Mouse (Mus musculus) megakaryocyte, embryonic 14.5 days (primary cell): ENCODE data around the gene 6030498E09Rik. TPM values are rescaled to one million over a fixed set of nuclear protein-coding genes. Genes with fewer than 3 reads are reported as not detected.

Experiments used
- H3K27me3 ChIP-seq: replicated peaks from 2 replicates; pipeline ENCODE3; 2012; ENCODE audit warnings: inconsistent platforms
- H3K36me3 ChIP-seq: replicated peaks from 2 replicates; pipeline ENCODE3; 2012; ENCODE audit warnings: low read length, inconsistent platforms, mixed read lengths
- H3K4me1 ChIP-seq: 2 replicates; pipeline ENCODE4 v1.6.1; 2012; ENCODE audit warnings: inconsistent platforms
- H3K4me3 ChIP-seq: replicated peaks from 2 replicates; pipeline ENCODE3; 2012; ENCODE audit warnings: moderate library complexity, mild to moderate bottlenecking, inconsistent platforms
- H3K9me3 ChIP-seq: 2 replicates; pipeline ENCODE4 v1.6.1; 2012; ENCODE audit warnings: inconsistent platforms
- FLI1 ChIP-seq: IDR thresholded peaks from 2 replicates; pipeline ENCODE4 v1.6.1; 2012; ENCODE audit warnings: low read length, inconsistent platforms, mixed read lengths
- GATA1 ChIP-seq: IDR thresholded peaks from 3 replicates; pipeline ENCODE4 v1.6.1; 2012; ENCODE audit warnings: mixed read lengths, low read length, inconsistent platforms, borderline replicate concordance
- polyA plus RNA-seq: library from polyadenylated mRNA; stranded (reverse); fragments of >175 nt; gene quantifications from 2 replicates; pipeline ENCODE4 v1.2.3, GENCODE M21; 2012; ENCODE audit warnings: low replicate concordance; ENCODE audit not compliant: insufficient read depth

6030498E09Rik gene
- polyA plus RNA-seq, 1 experiment, result not detected

- Histone ChIP-seq H3K27me3 (no peaks in the 10 kb centered on the region), H3K36me3 (no peaks in the 10 kb centered on the region), H3K4me1 (no peaks in the 10 kb centered on the region), H3K9me3 (no peaks in the 10 kb centered on the region), H3K4me3 (no peak overlapping the region)
- TF ChIP-seq GATA1 (no peak), FLI1 (no peak)
Measured at GRCm38 (mm10) chrX:38958571-38958970, 186.1 kb downstream of the 6030498E09Rik start.

GRCm38 (mm10) chrX:38996265-38996664 lies 223.8 kb downstream of the 6030498E09Rik start:
- H3K4me3 ChIP-seq, result no peak overlapping the region
- no peaks in the 10 kb centered on the region for H3K36me3 ChIP-seq
- no peaks in the 10 kb centered on the region for H3K27me3 ChIP-seq
- H3K4me1 ChIP-seq, result no peaks in the 10 kb centered on the region
- TF ChIP-seq GATA1, result no peak
- no peak for TF ChIP-seq FLI1
- no peaks in the 10 kb centered on the region for H3K9me3 ChIP-seq

Other genes starting within 250 kb of the 6030498E09Rik start
- 0.89 and 1.9 TPM in 2 replicates for gene Cul4b, start 196.5 kb upstream of the 6030498E09Rik start, polyA plus RNA-seq
- 0.57 TPM in 1 of 2 replicates, not detected in the other for gene Mcts1, start 172.1 kb upstream of the 6030498E09Rik start, polyA plus RNA-seq
- 0.50 and 1.2 TPM in 2 replicates for gene C1galt1c1, start 137.6 kb upstream of the 6030498E09Rik start, polyA plus RNA-seq